Mouse (Mus musculus): ENCODE measurements around the gene Prss46. TPM values are rescaled to one million over a fixed set of nuclear protein-coding genes. Genes with fewer than 3 reads are reported as not detected.
"Not testable (repeated sequence)": the region's sequence is repeated elsewhere in the genome, so short reads cannot be mapped to it uniquely, and the experiment has no call there.

Prss46 gene
- polyA plus RNA-seq (2015; fragmentation: Nextera tagmentation; extraction: Ambion mirVana) = not detected in 2 replicates

DNA sequence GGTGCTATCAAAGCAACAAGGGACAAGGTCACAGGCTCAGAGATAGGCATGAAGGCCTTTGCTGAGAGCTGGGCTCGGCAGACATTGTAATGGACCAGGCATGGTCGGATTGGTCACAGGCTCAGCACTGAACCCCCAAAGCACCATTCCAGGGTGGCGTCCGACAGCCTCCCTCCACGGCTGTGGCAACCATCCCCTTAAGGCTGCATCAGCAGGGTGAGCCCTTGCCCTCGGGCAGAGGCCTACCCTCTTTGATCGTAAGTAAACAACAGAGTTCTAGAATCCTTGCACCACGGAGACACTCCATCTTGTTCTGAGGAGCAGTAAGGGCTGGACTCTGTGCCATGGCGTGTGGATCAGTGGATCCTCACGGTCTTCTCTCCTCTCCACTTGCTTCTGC lies at the start of gene Prss46:
Prss46 (plus strand) TSS at position 301 of the 400 bp plus-strand sequence.
- H3K36me3 ChIP-seq (replicated peaks) = no peaks in the 10 kb centered on the region
- ATAC-seq (ENCODE audit: insufficient read depth) = no peak
- no peak within 1 kb of the TSS for H3K4me2 ChIP-seq
- no peaks in the 10 kb centered on the region for H3K27me3 ChIP-seq
- no peak within 1 kb of the TSS for H3K27ac ChIP-seq (replicated peaks)
- H3K4me1 ChIP-seq (replicated peaks) = peaks cover 9% of the 10 kb centered on the region
- H3K9ac ChIP-seq = no peak within 1 kb of the TSS
- no peak within 1 kb of the TSS for H3K4me3 ChIP-seq (replicated peaks)
- WGBS (ENCODE audit: insufficient replicate concordance) = 66% methylated on average over 10 of the region's 10 CpGs
- no peaks in the 10 kb centered on the region for H3K9me3 ChIP-seq (replicated peaks)

DNA sequence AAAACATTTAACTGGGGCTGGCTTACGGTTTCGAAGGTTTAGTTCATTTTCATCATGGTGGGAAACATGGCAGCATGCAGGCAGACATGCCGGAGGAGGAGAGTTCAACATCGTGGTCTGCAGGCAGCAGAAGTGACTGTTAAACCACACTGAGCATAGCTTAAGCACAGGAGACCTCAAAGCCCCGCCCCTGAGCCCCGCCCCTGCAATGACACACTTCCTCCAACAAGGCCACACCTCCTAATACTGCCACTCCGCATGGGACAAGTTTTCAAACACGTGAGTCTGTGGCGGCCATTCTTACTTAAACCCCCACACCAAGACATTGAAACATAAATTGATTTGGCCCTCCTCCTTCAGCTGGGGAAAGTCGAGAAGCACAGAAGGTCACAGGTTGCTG lies 47.3 kb upstream of the Prss46 start:
- no peak overlapping the region for H3K4me3 ChIP-seq (replicated peaks)
- H3K4me2 ChIP-seq = no peak overlapping the region
- no peaks in the 10 kb centered on the region for H3K9me3 ChIP-seq (replicated peaks)
- no peak overlapping the region for H3K9ac ChIP-seq
- H3K27me3 ChIP-seq = no peaks in the 10 kb centered on the region
- no peaks in the 10 kb centered on the region for H3K4me1 ChIP-seq (replicated peaks)
- 55% methylated on average over 10 of the region's 10 CpGs for whole genome bisulfite sequencing (ENCODE audit: insufficient replicate concordance)
- no peak for ATAC-seq (ENCODE audit: insufficient read depth)
- no peak overlapping the region for H3K27ac ChIP-seq (replicated peaks)
- no peaks in the 10 kb centered on the region for H3K36me3 ChIP-seq (replicated peaks)

DNA sequence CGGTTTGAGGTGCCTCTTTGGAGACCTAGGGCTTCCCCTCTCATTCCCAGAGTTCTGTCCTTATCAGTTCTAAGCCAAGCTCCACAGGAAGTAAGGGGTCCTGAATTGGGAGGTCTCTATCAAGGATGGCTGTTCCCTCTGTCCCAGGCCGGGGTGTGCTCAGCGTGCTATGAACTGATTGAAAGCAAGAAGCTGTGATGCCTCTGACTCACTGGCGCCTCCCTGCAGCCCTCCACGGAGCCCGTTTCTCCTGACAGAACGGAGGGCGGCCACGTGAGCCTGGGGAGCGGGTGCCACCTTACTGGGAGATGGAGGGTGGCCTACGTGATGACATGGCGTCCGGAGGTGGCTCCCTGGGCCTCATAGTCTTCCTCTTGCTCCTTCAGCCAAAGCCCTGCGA lies 46.4 kb upstream of the Prss46 start, which contains the start of gene Prss42:
Prss42 (plus strand) TSS at position 301 of the 400 bp plus-strand sequence.
- 66% methylated on average over 14 of the region's 14 CpGs for WGBS (ENCODE audit: insufficient replicate concordance)
- no peak within 1 kb of the TSS for H3K9ac ChIP-seq
- H3K36me3 ChIP-seq (replicated peaks) = no peaks in the 10 kb centered on the region
- no peak within 1 kb of the TSS for H3K27ac ChIP-seq (replicated peaks)
- H3K4me2 ChIP-seq = no peak within 1 kb of the TSS
- H3K4me1 ChIP-seq (replicated peaks) = no peaks in the 10 kb centered on the region
- H3K27me3 ChIP-seq = no peaks in the 10 kb centered on the region
- no peaks in the 10 kb centered on the region for H3K9me3 ChIP-seq (replicated peaks)
- H3K4me3 ChIP-seq (replicated peaks) = no peak within 1 kb of the TSS
- no peak for ATAC-seq (ENCODE audit: insufficient read depth)

DNA sequence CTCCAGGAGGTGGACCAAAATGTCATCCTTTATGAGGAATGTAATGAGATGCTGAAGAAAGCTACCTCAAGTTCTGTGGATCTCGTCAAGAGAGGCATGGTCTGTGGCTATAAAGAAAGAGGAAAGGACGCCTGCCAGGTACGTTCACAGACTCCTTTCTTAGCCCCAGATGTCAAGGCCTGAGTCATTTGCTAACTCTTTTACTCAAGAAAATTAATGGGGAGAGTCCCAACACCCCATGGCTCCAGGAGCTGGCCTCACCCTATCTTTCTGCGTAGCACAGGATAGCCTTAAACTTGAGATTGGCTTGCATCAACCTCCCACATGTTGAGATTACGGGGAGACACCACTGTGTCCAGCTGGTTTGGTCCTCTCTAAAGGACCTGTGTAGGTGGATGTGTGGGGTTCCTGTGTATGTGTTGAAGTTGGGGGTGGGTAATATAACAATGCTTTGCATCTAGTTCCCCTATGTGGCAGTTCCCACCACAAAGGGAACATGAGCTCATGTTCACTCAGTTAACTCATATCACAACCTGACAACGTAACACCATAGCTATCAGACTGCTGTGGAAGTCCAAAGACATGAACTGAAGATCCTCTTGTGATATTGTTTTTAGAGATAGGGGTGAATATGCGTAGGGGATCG lies 43.3 kb upstream of the Prss46 start:
- H3K27me3 ChIP-seq = no peaks in the 10 kb centered on the region
- no peaks in the 10 kb centered on the region for H3K9me3 ChIP-seq (replicated peaks)
- H3K27ac ChIP-seq (replicated peaks) = no peak overlapping the region
- no peak overlapping the region for H3K9ac ChIP-seq
- H3K4me3 ChIP-seq (replicated peaks) = no peak overlapping the region
- no peak overlapping the region for H3K4me2 ChIP-seq
- WGBS (ENCODE audit: insufficient replicate concordance) = 61% methylated on average over 8 of the region's 8 CpGs
- ATAC-seq (ENCODE audit: insufficient read depth) = no peak
- no peaks in the 10 kb centered on the region for H3K4me1 ChIP-seq (replicated peaks)
- no peaks in the 10 kb centered on the region for H3K36me3 ChIP-seq (replicated peaks)

DNA sequence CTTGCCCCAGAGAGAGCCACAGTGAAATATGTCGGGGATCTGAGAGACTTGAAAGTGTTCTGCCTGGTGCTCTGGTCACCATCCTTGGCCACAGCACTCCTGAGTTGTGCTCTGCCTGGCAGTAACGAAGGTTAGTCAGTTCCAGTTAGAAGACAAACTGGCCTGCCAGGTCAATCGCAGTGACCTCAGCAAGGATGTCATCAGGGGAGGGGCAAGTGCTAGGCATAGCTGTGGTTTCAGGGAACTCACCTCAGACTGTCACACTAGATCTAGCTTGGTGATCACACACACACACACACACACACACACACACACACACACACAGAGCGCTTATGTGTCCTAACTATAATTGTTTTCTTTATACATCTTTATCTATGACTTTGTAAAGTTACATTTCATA lies 41.0 kb upstream of the Prss46 start:
- Histone ChIP-seq H3K4me2 (no peak overlapping the region), H3K4me1 (replicated peaks) (no peaks in the 10 kb centered on the region), H3K9me3 (replicated peaks) (no peaks in the 10 kb centered on the region), H3K27me3 (no peaks in the 10 kb centered on the region), H3K27ac (replicated peaks) (no peak overlapping the region), H3K9ac (no peak overlapping the region), H3K36me3 (replicated peaks) (no peaks in the 10 kb centered on the region), H3K4me3 (replicated peaks) (no peak overlapping the region)
- ATAC-seq (ENCODE audit: insufficient read depth) = no peak
- 49% methylated on average over 4 of the region's 4 CpGs for WGBS (ENCODE audit: insufficient replicate concordance)

DNA sequence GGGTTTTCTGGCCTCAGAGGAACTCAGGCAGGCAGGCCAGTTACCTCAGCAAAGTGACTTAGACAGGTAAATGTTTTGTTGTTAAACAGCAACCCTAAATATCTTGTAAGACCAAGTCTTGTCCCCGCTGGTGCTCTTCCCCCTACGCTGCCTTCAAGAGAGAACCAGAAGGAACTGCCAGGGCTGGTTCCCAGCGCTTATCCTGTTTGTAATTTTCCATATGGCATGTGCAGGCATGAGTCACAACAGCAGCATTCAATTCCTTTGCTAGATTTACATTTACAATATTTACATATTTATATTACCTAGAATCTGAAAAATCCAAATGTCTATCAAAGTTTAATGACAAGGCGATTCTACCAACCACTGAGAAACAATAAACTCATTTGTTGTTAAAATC lies 34.3 kb upstream of the Prss46 start:
- Histone ChIP-seq H3K4me2 (no peak overlapping the region), H3K36me3 (replicated peaks) (no peaks in the 10 kb centered on the region), H3K4me1 (replicated peaks) (no peaks in the 10 kb centered on the region), H3K27me3 (no peaks in the 10 kb centered on the region), H3K4me3 (replicated peaks) (no peak overlapping the region), H3K27ac (replicated peaks) (no peak overlapping the region), H3K9ac (no peak overlapping the region), H3K9me3 (replicated peaks) (no peaks in the 10 kb centered on the region)
- 61% methylated on average over 4 of the region's 4 CpGs for WGBS (ENCODE audit: insufficient replicate concordance)
- ATAC-seq (ENCODE audit: insufficient read depth) = no peak

DNA sequence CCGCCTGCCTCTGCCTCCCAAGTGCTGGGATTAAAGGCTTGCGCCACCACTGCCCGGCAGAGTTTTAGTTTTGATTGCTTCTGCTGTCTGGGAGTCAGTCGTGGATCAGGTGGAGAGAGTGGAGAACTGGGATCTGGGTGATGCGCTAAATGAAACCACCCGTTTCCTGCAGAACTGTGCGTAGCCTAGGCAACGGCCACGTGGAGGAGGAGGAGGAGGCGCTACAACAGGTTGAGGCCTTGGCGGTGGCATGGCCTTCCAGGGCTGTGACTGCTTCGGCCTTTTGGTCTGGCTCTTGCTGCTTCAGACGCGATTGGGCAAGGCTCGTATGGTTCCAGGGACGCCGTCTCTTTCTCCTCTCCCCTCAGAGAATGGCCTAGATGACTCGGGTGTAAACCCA lies 30.5 kb upstream of the Prss46 start, which contains the start of gene Prss44:
Prss44 (plus strand) TSS at position 206 of the 400 bp plus-strand sequence.
- Histone ChIP-seq H3K4me1 (replicated peaks) (no peaks in the 10 kb centered on the region), H3K9me3 (replicated peaks) (no peaks in the 10 kb centered on the region), H3K36me3 (replicated peaks) (no peaks in the 10 kb centered on the region), H3K9ac (no peak within 1 kb of the TSS), H3K27me3 (no peaks in the 10 kb centered on the region), H3K4me3 (replicated peaks) (no peak within 1 kb of the TSS), H3K27ac (replicated peaks) (no peak within 1 kb of the TSS), H3K4me2 (no peak within 1 kb of the TSS)
- ATAC-seq (ENCODE audit: insufficient read depth) = no peak
- 50% methylated on average over 18 of the region's 18 CpGs for WGBS (ENCODE audit: insufficient replicate concordance)

DNA sequence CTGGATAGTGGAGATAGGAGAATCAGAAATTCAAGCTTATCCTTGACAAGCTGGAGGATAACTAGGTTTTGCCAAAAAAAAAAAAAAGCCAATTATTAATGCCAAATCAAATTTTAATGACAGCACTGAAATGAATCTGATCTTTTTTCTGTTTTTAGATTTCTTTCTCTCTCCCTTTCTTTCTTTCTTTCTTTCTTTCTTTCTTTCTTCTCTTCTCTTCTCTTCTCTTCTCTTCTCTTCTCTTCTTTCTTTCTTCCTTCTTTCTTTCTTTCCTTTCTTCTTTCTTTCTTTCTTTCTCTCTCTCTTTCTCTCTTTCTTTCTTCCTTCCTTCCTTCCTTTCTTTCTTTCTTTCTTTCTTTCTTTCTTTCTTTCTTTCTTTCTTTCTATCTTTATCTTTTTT lies 23.8 kb upstream of the Prss46 start:
- H3K9ac ChIP-seq; H3K36me3 ChIP-seq (replicated peaks); H3K4me3 ChIP-seq (replicated peaks); ATAC-seq (ENCODE audit: insufficient read depth); H3K4me1 ChIP-seq (replicated peaks); H3K27ac ChIP-seq (replicated peaks); H3K27me3 ChIP-seq; H3K4me2 ChIP-seq; H3K9me3 ChIP-seq (replicated peaks): not testable (repeated sequence)

DNA sequence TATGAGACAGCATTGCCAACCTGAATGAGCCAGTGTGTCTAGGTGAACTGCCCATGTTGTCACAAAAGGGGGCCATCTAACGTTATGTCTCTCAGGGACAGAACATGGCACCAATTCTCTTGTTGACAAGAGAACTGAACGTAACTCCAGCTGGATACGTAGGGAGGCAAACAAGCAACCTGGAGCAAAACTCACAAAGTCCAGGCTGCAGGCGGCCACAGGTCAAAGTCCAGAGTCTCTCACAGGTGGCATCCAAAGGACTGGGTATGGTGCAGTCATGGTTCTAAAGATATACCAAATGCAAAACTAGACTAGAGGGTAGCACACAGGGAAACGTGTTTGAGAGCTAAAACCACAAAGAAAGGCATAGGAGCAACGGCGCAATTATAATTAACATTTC lies 22.9 kb upstream of the Prss46 start:
- no peak overlapping the region for H3K27ac ChIP-seq (replicated peaks)
- no peak overlapping the region for H3K4me3 ChIP-seq (replicated peaks)
- WGBS (ENCODE audit: insufficient replicate concordance) = 60% methylated on average over 7 of the region's 7 CpGs
- no peaks in the 10 kb centered on the region for H3K9me3 ChIP-seq (replicated peaks)
- no peak overlapping the region for H3K4me2 ChIP-seq
- H3K27me3 ChIP-seq = 0 out of 2 replicates have a peak, but pooled peaks cover 4% of the 10 kb centered on the region
- no peak for ATAC-seq (ENCODE audit: insufficient read depth)
- no peak overlapping the region for H3K9ac ChIP-seq
- H3K36me3 ChIP-seq (replicated peaks) = no peaks in the 10 kb centered on the region
- no peaks in the 10 kb centered on the region for H3K4me1 ChIP-seq (replicated peaks)

DNA sequence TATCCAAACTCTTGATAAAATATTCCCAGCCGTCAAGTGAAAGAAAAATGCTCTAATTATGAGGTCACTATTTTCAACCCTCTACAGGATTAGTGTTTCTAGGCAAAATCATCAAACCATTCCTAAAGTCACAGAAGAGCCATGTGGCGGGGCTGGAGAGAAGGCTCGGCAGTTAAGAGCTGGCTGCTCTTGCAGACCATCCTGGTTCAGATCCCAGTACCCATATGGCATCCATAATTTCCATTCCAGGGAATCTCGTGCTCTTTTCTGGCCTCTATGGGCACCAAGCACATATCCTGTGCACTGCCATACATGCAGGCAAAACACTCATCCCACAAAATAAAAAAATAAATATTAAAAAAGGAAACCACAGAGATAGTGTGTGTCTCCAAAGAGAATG lies 18.9 kb upstream of the Prss46 start:
- Histone ChIP-seq H3K4me2 (no peak overlapping the region), H3K4me1 (replicated peaks) (no peaks in the 10 kb centered on the region), H3K9ac (no peak overlapping the region), H3K27ac (replicated peaks) (no peak overlapping the region), H3K27me3 (peaks cover 7% of the 10 kb centered on the region; the same call in 1 of the 2 replicates), H3K36me3 (replicated peaks) (no peaks in the 10 kb centered on the region), H3K4me3 (replicated peaks) (no peak overlapping the region), H3K9me3 (replicated peaks) (no peaks in the 10 kb centered on the region)
- no peak for ATAC-seq (ENCODE audit: insufficient read depth)
- 53% methylated on average over 4 of the region's 4 CpGs for WGBS (ENCODE audit: insufficient replicate concordance)

DNA sequence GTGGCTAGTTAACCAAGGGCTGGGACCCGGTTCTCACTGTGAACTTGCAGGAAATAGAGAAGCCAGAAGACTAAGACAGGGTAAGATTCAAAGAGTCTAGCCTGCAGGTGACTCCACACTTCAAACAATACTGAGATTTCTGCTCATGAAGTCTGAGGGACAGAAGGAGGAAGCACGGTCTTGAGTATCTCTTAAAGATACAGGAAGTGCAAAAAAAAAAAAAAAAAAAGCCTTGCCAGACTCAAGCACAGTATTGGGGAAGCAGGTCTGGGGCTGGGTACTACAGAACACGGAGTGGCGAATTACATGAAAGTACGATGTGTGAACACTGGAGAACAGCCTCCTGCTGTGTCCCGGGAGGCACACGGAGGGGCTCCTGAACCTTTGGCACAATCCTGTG lies 18.5 kb upstream of the Prss46 start:
- no peak overlapping the region for H3K27ac ChIP-seq (replicated peaks)
- no peak overlapping the region for H3K4me3 ChIP-seq (replicated peaks)
- H3K4me2 ChIP-seq = no peak overlapping the region
- no peak overlapping the region for H3K9ac ChIP-seq
- H3K36me3 ChIP-seq (replicated peaks) = no peaks in the 10 kb centered on the region
- WGBS (ENCODE audit: insufficient replicate concordance) = 26% methylated on average over 7 of the region's 7 CpGs
- ATAC-seq (ENCODE audit: insufficient read depth) = no peak
- H3K4me1 ChIP-seq (replicated peaks) = no peaks in the 10 kb centered on the region
- peaks cover 7% of the 10 kb centered on the region; the same call in 1 of the 2 replicates for H3K27me3 ChIP-seq
- no peaks in the 10 kb centered on the region for H3K9me3 ChIP-seq (replicated peaks)

DNA sequence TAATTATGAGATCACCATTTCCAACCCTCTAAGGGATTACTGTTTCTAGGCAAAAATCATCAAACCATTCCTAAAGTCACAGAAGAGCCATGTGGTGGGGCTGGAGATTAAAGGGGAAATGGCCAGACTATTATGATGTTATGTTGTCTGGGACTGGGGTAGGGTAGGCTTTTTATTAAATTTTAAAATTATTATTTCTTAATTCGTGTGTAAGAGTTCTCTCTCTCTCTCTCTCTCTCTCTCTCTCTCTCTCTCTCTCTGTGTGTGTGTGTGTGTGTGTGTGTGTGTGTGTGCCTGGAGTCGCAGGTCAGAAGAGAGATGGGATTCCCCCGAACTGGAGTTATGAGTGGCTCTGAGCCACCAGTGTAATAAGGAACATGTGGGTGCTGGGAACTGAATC lies 17.9 kb upstream of the Prss46 start, which contains the start of gene Prss43:
Prss43 (plus strand) TSS at position 301 of the 400 bp plus-strand sequence.
- 68% methylated on average over 3 of the region's 3 CpGs for WGBS (ENCODE audit: insufficient replicate concordance)
- Histone ChIP-seq H3K9ac (no peak within 1 kb of the TSS), H3K4me3 (replicated peaks) (no peak within 1 kb of the TSS), H3K27ac (replicated peaks) (no peak within 1 kb of the TSS), H3K4me1 (replicated peaks) (no peaks in the 10 kb centered on the region), H3K9me3 (replicated peaks) (no peaks in the 10 kb centered on the region), H3K4me2 (no peak within 1 kb of the TSS), H3K27me3 (peaks cover 7% of the 10 kb centered on the region; the same call in 1 of the 2 replicates), H3K36me3 (replicated peaks) (no peaks in the 10 kb centered on the region)
- ATAC-seq (ENCODE audit: insufficient read depth) = no peak
